Mouse (Mus musculus): Measurements from ENCODE around the gene Myo5a. TPM values are rescaled to one million over a fixed set of nuclear protein-coding genes. Genes with fewer than 3 reads are reported as not detected.

Gene Myo5a
- polyA plus RNA-seq, 1 experiment from 2014 or later = 16.4 TPM

DNA sequence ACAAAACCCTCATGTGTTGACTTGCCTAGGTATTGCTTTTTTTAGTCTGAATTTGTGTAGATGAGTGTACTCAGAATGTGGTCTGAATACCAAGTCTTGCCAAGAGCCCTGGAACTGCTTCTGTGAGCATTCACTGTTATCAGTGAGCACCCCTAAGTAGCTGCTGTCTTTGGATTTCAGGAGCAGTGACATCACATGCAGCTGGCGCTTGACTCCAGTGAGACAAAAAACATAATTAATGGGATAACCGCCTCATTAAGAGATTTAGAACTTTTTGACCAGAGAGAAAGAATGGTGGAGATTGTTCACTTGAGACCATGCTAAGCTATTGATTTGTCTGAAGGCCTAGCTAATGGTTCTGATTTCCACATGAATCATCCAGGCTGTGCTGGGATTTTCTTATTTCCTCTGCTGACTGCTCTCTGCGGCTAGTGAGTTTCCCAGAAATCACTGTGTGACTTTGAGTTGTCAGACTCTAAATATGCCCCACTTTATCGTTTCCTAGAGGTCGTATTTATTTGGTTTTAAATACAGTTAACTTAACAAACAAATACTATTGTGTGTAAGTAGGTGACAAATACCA lies 14.5 kb downstream of the Myo5a start:
- no peak for ATAC-seq (ENCODE audit: low FRiP score, low read depth)
- no peaks in the 10 kb centered on the region for H3K27me3 ChIP-seq
- H3K4me1 ChIP-seq = no peaks in the 10 kb centered on the region
- no peak overlapping the region for H3K27ac ChIP-seq
- WGBS = 78% methylated on average over 5 of the region's 5 CpGs
- H3K4me3 ChIP-seq = no peak overlapping the region
- no peak overlapping the region for H3K9ac ChIP-seq
- H3K36me3 ChIP-seq = no peaks in the 10 kb centered on the region
- H3K9me3 ChIP-seq = no peaks in the 10 kb centered on the region
- H3K4me2 ChIP-seq (replicated peaks) = no peak overlapping the region

DNA sequence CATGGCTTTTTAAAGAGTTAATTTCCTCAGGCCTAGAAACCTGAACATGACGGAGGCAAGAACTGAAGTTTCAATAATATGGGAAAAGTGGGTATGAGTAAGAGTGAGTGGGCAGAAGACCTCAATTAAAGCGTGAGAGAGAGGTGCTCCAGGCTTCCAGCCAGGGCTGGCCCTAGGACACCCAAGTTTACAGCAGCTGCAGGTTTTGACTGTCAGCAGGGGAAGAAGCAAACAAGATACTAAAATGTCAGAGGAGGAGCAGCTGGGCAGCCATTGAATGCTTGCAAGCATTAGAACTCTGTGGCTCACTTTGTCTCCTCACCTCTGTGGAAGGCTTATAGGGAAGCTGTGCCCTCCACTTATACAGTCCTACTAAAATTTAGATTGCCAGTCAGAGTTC lies 17.0 kb downstream of the Myo5a start:
- WGBS = 53% methylated on average over 2 of the region's 2 CpGs
- ATAC-seq (ENCODE audit: low FRiP score, low read depth) = no peak
- H3K9ac ChIP-seq = no peak overlapping the region
- no peaks in the 10 kb centered on the region for H3K4me1 ChIP-seq
- H3K4me2 ChIP-seq (replicated peaks) = no peak overlapping the region
- no peaks in the 10 kb centered on the region for H3K9me3 ChIP-seq
- H3K36me3 ChIP-seq = no peaks in the 10 kb centered on the region
- no peak overlapping the region for H3K4me3 ChIP-seq
- H3K27ac ChIP-seq = no peak overlapping the region
- H3K27me3 ChIP-seq = no peaks in the 10 kb centered on the region

DNA sequence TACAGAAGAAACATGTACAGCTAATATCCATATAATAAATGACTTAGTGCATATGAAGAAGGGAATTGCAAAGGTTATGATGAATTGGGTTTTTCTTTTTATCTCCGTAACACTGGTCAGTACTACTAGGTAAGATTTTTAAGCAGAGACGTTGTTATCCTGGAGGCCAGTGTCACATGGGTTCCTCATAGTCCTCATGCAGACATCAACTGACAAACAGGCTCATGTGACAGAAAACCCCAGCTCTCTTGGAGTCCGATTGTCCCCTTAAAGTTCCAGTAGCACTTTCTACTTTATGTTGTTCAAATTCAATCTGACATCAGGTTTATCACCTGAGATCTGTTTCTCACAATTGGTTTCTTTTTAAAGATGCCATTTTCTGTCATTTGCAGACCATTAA lies 18.5 kb downstream of the Myo5a start:
- Histone ChIP-seq H3K27me3 (no peaks in the 10 kb centered on the region), H3K27ac (no peak overlapping the region), H3K4me1 (no peaks in the 10 kb centered on the region), H3K9me3 (no peaks in the 10 kb centered on the region), H3K36me3 (no peaks in the 10 kb centered on the region), H3K4me2 (replicated peaks) (no peak overlapping the region), H3K9ac (no peak overlapping the region), H3K4me3 (no peak overlapping the region)
- no peak for ATAC-seq (ENCODE audit: low FRiP score, low read depth)
- WGBS = 83% methylated on average over 3 of the region's 3 CpGs

DNA sequence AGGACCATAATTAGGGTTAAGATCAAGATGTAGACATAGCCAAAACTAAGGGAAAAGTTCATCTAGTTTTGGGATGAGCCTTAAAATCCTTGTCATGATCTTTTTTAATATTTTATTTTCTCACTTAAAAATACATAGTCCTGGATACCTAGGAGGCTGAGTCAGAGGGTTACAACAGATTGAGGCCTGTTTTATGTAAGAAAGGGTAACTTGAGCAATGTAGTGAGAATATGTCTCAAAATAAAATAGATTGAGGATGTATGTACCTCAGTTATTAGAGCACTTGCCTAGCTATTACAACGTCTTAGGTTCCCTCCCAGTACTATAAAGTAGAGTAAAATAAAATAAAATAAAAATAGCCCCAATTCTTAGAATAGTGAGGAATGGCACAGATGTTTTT lies 21.3 kb downstream of the Myo5a start:
- Histone ChIP-seq H3K9ac (no peak overlapping the region), H3K9me3 (no peaks in the 10 kb centered on the region), H3K27me3 (no peaks in the 10 kb centered on the region), H3K4me1 (no peaks in the 10 kb centered on the region), H3K36me3 (no peaks in the 10 kb centered on the region), H3K27ac (no peak overlapping the region), H3K4me3 (no peak overlapping the region), H3K4me2 (replicated peaks) (no peak overlapping the region)
- WGBS = 64% methylated on average over 1 of the region's 1 CpGs
- ATAC-seq (ENCODE audit: low FRiP score, low read depth) = no peak

DNA sequence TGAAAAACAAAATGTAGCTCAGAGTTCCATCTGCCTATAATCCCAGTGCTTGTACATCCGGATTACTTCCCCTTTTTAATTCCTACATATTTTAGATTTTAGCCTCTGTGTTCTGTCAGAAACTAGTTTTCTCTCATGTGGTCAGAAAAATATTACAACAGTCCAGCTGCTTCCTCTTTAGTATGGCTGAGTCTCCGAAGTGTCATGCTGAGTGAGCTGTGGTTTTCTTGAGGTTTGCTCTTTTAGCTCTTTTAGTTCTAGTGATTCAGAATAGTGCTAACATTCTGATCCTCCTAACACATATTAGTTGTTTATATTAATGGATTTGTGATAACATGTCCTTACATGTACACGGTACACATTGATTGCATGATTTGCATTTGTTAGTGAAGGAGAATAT lies 23.9 kb downstream of the Myo5a start:
- 79% methylated on average over 3 of the region's 3 CpGs for WGBS
- Histone ChIP-seq H3K9me3 (no peaks in the 10 kb centered on the region), H3K36me3 (no peaks in the 10 kb centered on the region), H3K27me3 (no peaks in the 10 kb centered on the region), H3K4me3 (no peak overlapping the region), H3K4me1 (no peaks in the 10 kb centered on the region), H3K27ac (no peak overlapping the region), H3K4me2 (replicated peaks) (no peak overlapping the region), H3K9ac (no peak overlapping the region)
- ATAC-seq (ENCODE audit: low FRiP score, low read depth) = no peak

DNA sequence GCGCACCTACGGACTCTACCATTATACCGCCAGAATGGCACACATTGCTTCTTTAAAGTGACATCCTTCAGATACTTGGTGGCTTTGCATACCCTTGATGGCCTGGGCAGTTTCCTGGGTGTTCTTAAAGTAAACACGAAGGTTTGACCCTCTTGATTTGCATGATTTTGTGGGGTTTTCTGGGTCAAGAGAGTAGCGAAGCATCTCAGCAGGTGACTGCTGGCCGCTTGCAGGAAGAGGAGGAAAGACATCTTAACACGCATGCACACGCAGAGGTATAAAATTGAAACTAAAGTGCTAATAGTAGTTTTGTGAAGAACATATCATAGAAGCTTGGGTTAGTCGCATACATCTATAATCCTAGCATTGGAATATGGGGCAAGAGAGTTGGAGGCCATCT lies 28.1 kb downstream of the Myo5a start:
- no peak for ATAC-seq (ENCODE audit: low FRiP score, low read depth)
- Histone ChIP-seq H3K9ac (no peak overlapping the region), H3K4me3 (no peak overlapping the region), H3K4me2 (replicated peaks) (no peak overlapping the region), H3K27me3 (no peaks in the 10 kb centered on the region), H3K36me3 (no peaks in the 10 kb centered on the region), H3K27ac (no peak overlapping the region), H3K9me3 (no peaks in the 10 kb centered on the region), H3K4me1 (no peaks in the 10 kb centered on the region)
- WGBS = 95% methylated on average over 9 of the region's 9 CpGs

DNA sequence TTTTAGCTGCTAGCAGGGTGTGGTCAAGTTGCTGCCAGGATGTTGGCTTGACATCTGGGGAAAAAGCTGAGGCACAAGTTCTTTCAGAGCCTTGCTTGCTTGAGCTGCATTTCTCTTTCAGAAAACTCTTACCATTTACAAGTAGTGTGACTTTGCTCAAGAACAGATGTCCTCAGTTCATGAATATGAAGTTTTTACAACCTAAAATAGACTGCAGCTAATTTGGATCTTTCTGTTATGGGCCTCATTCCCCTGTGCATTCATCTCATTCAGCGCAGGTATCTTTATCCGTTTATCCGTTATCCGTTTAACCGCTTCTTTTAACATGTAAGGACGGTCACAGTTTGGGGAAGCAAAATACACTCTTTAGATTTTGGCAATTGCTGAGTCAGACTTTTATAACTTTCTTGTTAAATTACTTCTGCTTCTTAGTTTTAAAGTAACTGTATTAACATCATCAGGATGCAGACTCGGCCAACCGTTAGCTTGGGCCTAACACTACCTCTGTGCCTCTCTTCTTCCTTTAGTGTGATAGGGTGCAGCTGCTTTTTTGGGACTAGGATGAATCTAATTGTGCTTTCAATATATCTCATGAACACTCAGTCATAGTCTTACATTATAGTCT lies 29.5 kb downstream of the Myo5a start:
- 82% methylated on average over 8 of the region's 8 CpGs for WGBS
- H3K9ac ChIP-seq = no peak overlapping the region
- no peak for ATAC-seq (ENCODE audit: low FRiP score, low read depth)
- no peaks in the 10 kb centered on the region for H3K36me3 ChIP-seq
- no peaks in the 10 kb centered on the region for H3K9me3 ChIP-seq
- H3K27ac ChIP-seq = no peak overlapping the region
- no peaks in the 10 kb centered on the region for H3K27me3 ChIP-seq
- no peak overlapping the region for H3K4me3 ChIP-seq
- no peak overlapping the region for H3K4me2 ChIP-seq (replicated peaks)
- no peaks in the 10 kb centered on the region for H3K4me1 ChIP-seq

DNA sequence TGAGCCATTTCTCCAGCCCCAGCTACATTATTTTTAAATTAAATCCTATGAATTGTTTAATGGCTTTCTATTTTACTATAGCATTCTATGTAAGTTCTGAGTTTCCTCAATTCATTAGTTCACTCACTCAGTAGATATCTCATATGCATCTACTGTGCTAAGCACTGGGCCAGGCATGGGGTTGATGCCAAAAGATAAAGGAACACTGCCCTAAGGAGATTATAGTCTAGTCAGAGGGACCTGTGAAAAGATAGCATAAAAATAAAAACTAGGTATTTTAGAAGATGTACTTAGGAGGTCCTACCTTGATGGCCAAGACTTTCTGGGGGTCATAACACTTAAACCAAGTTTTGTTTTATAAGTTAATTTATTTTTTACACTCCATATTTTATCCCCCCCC lies 31.3 kb downstream of the Myo5a start:
- Histone ChIP-seq H3K4me2 (replicated peaks) (no peak overlapping the region), H3K9me3 (no peaks in the 10 kb centered on the region), H3K4me3 (no peak overlapping the region), H3K27me3 (no peaks in the 10 kb centered on the region), H3K9ac (no peak overlapping the region), H3K36me3 (no peaks in the 10 kb centered on the region), H3K27ac (no peak overlapping the region), H3K4me1 (no peaks in the 10 kb centered on the region)
- ATAC-seq (ENCODE audit: low FRiP score, low read depth) = no peak

DNA sequence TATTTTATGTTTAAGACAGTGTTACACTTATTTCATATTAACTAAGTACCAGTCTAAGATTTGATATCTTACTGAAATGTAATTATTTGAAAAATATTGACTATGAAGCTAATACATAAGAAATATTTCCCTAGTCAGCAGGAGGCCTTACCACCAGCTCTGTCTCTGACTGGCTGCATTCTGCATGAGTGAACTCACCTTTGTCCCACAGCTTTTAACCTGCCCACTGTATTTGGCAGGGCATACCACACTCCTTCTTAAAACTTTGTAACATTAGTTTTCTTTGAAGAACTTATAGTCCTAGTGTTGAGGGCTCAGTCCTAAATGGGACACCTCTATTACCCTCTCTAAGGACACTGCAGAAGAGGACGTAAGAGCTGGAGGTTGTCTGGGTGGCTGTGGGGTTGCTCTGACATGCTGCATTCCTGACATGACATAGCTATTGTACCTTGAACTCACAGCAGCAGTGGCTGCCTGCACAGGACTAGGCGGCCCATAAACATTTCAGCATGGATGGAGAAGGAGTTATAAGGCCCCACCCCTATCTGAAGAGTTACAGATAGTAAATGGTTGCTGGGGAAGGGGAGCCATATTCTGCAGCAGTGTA lies 45.9 kb downstream of the Myo5a start:
- H3K4me2 ChIP-seq (replicated peaks) = no peak overlapping the region
- ATAC-seq (ENCODE audit: low FRiP score, low read depth) = no peak
- no peak overlapping the region for H3K4me3 ChIP-seq
- whole genome bisulfite sequencing = 81% methylated on average over 2 of the region's 2 CpGs
- H3K9ac ChIP-seq = no peak overlapping the region
- H3K27ac ChIP-seq = no peak overlapping the region
- no peaks in the 10 kb centered on the region for H3K27me3 ChIP-seq
- no peaks in the 10 kb centered on the region for H3K4me1 ChIP-seq
- no peaks in the 10 kb centered on the region for H3K9me3 ChIP-seq
- H3K36me3 ChIP-seq = peaks cover 9% of the 10 kb centered on the region; the same call in 1 of the 2 replicates

DNA sequence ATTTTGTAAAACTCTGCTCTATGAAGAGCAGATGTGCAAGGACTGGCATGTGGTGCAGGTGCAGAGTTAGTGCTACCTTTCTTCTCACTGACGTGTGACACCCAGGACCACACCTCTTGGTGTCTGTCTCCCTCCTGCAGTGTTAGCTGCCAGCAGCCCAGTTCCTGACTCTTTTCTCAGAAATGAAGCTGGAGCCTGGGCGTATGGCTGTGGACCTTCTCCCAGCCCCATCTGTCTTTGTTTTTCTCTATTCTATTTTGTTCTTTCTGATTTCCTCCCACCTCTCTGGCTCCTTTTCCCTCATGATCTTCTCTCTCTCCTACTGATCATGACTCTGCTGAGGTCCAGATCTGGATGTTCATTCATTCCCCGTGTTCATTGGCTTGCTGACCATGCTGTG lies 50.3 kb downstream of the Myo5a start:
- Histone ChIP-seq H3K9me3 (no peaks in the 10 kb centered on the region), H3K4me1 (no peaks in the 10 kb centered on the region), H3K27ac (no peak overlapping the region), H3K4me2 (replicated peaks) (no peak overlapping the region), H3K4me3 (no peak overlapping the region), H3K36me3 (peaks cover 13% of the 10 kb centered on the region), H3K9ac (no peak overlapping the region), H3K27me3 (no peaks in the 10 kb centered on the region)
- ATAC-seq (ENCODE audit: low FRiP score, low read depth) = no peak
- 86% methylated on average over 3 of the region's 3 CpGs for WGBS

DNA sequence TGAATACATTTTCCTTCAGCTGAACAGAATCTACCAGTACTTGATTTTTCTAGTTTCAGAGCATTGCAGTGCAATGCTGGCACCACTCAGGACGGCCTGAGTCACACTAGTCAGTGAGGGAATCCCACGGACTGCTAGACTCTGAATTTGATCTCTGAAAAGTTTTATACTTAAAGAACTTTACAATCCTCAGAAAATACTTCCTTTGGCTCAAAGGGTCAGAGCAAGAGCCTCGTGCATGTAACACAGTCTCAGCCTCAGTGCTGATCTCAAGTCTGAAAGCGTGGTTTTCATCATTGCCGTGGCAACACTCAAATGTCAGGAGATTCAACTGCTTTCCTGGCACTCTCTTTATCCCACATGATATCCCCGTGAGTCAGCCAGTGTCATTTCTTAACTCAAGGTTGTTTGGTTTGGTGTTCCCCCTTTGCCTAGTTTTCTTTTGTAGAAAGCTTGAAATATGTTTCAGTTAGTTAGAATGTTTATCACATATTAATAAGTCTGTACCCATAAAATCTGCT lies 53.4 kb downstream of the Myo5a start:
- H3K27ac ChIP-seq = no peak overlapping the region
- peaks cover 20% of the 10 kb centered on the region for H3K36me3 ChIP-seq
- ATAC-seq (ENCODE audit: low FRiP score, low read depth) = no peak
- WGBS = 69% methylated on average over 6 of the region's 6 CpGs
- H3K4me3 ChIP-seq = no peak overlapping the region
- no peaks in the 10 kb centered on the region for H3K27me3 ChIP-seq
- no peak overlapping the region for H3K9ac ChIP-seq
- no peak overlapping the region for H3K4me2 ChIP-seq (replicated peaks)
- no peaks in the 10 kb centered on the region for H3K9me3 ChIP-seq
- no peaks in the 10 kb centered on the region for H3K4me1 ChIP-seq

DNA sequence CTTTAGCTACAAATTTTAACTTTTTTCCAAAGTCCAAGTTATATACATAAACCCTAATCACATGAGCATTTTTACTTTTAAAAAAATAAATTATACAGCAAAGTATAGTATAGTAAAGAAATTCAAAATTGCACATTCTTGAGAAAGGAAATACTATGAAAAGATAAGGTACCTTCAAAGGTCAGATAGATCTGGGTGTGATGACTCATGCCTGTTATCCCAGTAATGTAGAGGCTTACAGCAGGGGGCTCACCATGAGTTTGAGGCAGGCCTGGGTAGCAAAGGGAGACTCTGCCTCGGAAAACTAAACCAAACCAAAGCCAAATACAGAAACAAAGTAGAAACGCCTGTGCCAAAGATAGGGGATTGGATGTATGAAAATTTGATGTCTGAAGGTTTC lies 59.7 kb downstream of the Myo5a start:
- 79% methylated on average over 2 of the region's 2 CpGs for WGBS
- Histone ChIP-seq H3K4me1 (no peaks in the 10 kb centered on the region), H3K4me2 (replicated peaks) (no peak overlapping the region), H3K27me3 (no peaks in the 10 kb centered on the region), H3K9me3 (no peaks in the 10 kb centered on the region), H3K4me3 (no peak overlapping the region), H3K9ac (no peak overlapping the region), H3K27ac (no peak overlapping the region), H3K36me3 (peaks cover 14% of the 10 kb centered on the region)
- ATAC-seq (ENCODE audit: low FRiP score, low read depth) = no peak

DNA sequence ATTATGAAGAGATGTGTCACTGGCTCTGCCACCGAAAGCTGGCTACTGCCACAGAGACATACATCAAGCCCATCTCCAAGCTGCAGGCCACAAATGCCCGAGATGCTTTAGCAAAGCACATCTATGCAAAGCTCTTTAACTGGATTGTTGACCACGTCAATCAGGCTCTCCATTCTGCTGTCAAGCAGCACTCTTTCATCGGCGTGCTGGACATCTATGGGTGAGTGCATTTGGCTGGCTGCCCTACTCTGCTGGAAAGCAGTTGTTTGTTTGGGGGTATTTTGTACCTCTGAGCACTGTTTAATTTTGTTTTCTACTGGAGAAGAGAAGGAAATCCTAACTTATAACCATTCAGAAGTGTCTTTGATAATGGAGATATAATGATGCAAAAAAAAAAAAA lies 76.1 kb downstream of the Myo5a start:
- no peak for ATAC-seq (ENCODE audit: low FRiP score, low read depth)
- H3K27ac ChIP-seq = no peak overlapping the region
- no peaks in the 10 kb centered on the region for H3K27me3 ChIP-seq
- no peak overlapping the region for H3K4me3 ChIP-seq
- no peaks in the 10 kb centered on the region for H3K4me1 ChIP-seq
- H3K4me2 ChIP-seq (replicated peaks) = no peak overlapping the region
- no peak overlapping the region for H3K9ac ChIP-seq
- H3K36me3 ChIP-seq = peaks cover 44% of the 10 kb centered on the region
- WGBS = 93% methylated on average over 5 of the region's 5 CpGs
- H3K9me3 ChIP-seq = no peaks in the 10 kb centered on the region

Measured in limb, embryonic 13.5 days (tissue).